Mouse (Mus musculus): ENCODE results near the gene Camta1.

Gene Camta1

GRCm38 (mm10) chr4:151672452-151672851 lies 189.2 kb downstream of the Camta1 start:
- DNase-seq: no peak

- peak; percentile 77 for DNase-seq
Measured at GRCm38 (mm10) chr4:151666411-151666901, 195.2 kb downstream of the Camta1 start.

- DNase-seq: no peak
Measured at GRCm38 (mm10) chr4:151661486-151661885, 200.2 kb downstream of the Camta1 start.

GRCm38 (mm10) chr4:151656427-151656826 lies 205.2 kb downstream of the Camta1 start:
- no peak for DNase-seq

- no peak for DNase-seq
Measured at GRCm38 (mm10) chr4:151655637-151656385, 205.9 kb downstream of the Camta1 start.

GRCm38 (mm10) chr4:151655227-151655626 lies 206.4 kb downstream of the Camta1 start:
- DNase-seq: no peak

GRCm38 (mm10) chr4:151642418-151642817 lies 219.3 kb downstream of the Camta1 start:
- DNase-seq: no peak

GRCm38 (mm10) chr4:151640971-151641370 lies 220.7 kb downstream of the Camta1 start:
- no peak for DNase-seq

- peak; percentile 27 for DNase-seq
Measured at GRCm38 (mm10) chr4:151638941-151639340, 222.7 kb downstream of the Camta1 start.

- no peak for DNase-seq
Measured at GRCm38 (mm10) chr4:151637348-151637747, 224.3 kb downstream of the Camta1 start.

- no peak for DNase-seq
Measured at GRCm38 (mm10) chr4:151634771-151635170, 226.9 kb downstream of the Camta1 start.

GRCm38 (mm10) chr4:151633795-151634194 lies 227.9 kb downstream of the Camta1 start:
- no peak for DNase-seq

- no peak for DNase-seq
Measured at GRCm38 (mm10) chr4:151632321-151632720, 229.4 kb downstream of the Camta1 start.

- DNase-seq: no peak
Measured at GRCm38 (mm10) chr4:151630664-151631063, 231.0 kb downstream of the Camta1 start.

GRCm38 (mm10) chr4:151630231-151630630 lies 231.4 kb downstream of the Camta1 start:
- DNase-seq: no peak

GRCm38 (mm10) chr4:151619541-151620016 lies 242.1 kb downstream of the Camta1 start:
- DNase-seq: no peak

- no peak for DNase-seq
Measured at GRCm38 (mm10) chr4:151618420-151619310, 243.0 kb downstream of the Camta1 start.

- DNase-seq: no peak
Measured at GRCm38 (mm10) chr4:151611621-151612020, 250.1 kb downstream of the Camta1 start.

GRCm38 (mm10) chr4:151610266-151610665 lies 251.4 kb downstream of the Camta1 start:
- DNase-seq: peak; percentile 16

GRCm38 (mm10) chr4:151604907-151605306 lies 256.8 kb downstream of the Camta1 start:
- peak; percentile 17 for DNase-seq

- peak; percentile 36 for DNase-seq
Measured at GRCm38 (mm10) chr4:151604481-151604880, 257.2 kb downstream of the Camta1 start.

GRCm38 (mm10) chr4:151603586-151603985 lies 258.1 kb downstream of the Camta1 start:
- no peak for DNase-seq

- DNase-seq: no peak
Measured at GRCm38 (mm10) chr4:151595116-151595515, 266.6 kb downstream of the Camta1 start.

- DNase-seq: no peak
Measured at GRCm38 (mm10) chr4:151593042-151593441, 268.6 kb downstream of the Camta1 start.

Data from kidney, adult 11 months (tissue).